Mouse (Mus musculus): Measurements from ENCODE around the gene Tmem132b. TPM values are rescaled to one million over a fixed set of nuclear protein-coding genes. Genes with fewer than 3 reads are reported as not detected.

Tmem132b gene
- polyA plus RNA-seq, 1 experiment from 2014 or later = 0.64 TPM

DNA sequence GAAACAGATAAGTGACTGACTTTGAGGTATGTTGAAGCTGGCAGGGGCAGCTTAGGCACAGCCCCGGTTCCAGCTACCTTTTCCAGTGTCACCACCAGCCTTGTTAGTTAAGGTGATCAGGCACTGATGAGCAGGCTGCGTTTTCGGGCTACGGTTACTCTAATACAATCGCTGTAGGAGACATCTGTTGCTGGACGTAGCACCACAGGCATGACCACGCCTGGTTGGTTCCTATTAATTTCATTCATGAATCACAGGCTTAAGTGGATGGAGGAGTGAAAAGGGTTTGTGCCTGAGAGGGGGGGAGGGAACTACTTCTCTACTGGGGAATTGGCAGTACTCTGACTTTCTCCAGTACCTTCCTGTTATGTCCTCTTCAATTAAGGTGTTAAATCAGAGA lies 271.2 kb downstream of the Tmem132b start:
- no peak overlapping the region for H3K9ac ChIP-seq
- no peaks in the 10 kb centered on the region for H3K4me1 ChIP-seq
- WGBS = 84% methylated on average over 7 of the region's 7 CpGs
- H3K27ac ChIP-seq = no peak overlapping the region
- H3K4me2 ChIP-seq (replicated peaks) = no peak overlapping the region
- H3K9me3 ChIP-seq = no peaks in the 10 kb centered on the region
- H3K36me3 ChIP-seq = no peaks in the 10 kb centered on the region
- no peak for ATAC-seq (ENCODE audit: insufficient number of reproducible peaks, insufficient read depth, low FRiP score, low TSS enrichment)
- no peak overlapping the region for H3K4me3 ChIP-seq
- no peaks in the 10 kb centered on the region for H3K27me3 ChIP-seq

DNA sequence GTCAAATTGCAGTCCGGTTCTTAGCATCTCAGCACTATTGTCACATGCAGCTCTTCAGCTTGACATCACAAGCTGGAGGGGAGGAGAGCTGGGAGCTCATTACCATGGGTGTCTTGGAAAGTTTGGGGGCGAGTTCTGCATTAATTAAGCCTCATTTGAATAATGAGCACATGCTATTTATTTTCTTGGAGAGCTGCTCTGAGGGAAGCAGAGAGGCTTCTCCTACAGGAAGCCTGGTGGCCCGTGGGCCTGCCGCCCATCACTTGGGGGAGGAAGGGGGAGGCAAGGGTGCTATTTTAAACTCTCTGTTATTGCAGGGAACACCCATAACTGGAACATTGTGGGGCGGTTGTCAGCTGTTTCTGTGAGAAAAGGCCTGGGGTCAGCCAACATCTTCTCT lies 273.8 kb downstream of the Tmem132b start:
- 60% methylated on average over 5 of the region's 5 CpGs for WGBS
- no peak overlapping the region for H3K4me2 ChIP-seq (replicated peaks)
- no peaks in the 10 kb centered on the region for H3K27me3 ChIP-seq
- H3K4me3 ChIP-seq = no peak overlapping the region
- H3K36me3 ChIP-seq = no peaks in the 10 kb centered on the region
- no peak for ATAC-seq (ENCODE audit: insufficient number of reproducible peaks, insufficient read depth, low FRiP score, low TSS enrichment)
- no peak overlapping the region for H3K9ac ChIP-seq
- H3K4me1 ChIP-seq = no peaks in the 10 kb centered on the region
- no peak overlapping the region for H3K27ac ChIP-seq
- no peaks in the 10 kb centered on the region for H3K9me3 ChIP-seq

DNA sequence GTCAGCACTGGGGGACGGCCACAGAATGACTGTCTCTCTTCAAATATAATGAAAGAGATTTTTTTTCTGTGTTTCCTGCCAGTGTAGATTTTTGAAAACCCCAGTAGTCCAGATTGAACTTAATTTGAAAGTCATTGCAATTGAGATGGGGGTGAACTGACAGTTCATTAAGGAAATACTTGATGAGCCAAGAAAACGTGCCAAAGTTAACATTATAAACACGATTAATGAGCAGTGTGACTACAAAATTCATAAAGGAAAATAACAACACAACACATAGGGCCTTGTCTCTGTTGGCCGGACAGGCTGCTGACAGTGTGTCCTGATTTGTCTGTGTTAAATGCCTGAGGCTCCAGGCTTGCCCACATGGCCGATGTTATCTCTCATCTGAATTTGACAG lies 276.3 kb downstream of the Tmem132b start:
- Histone ChIP-seq H3K4me3 (no peak overlapping the region), H3K4me1 (no peaks in the 10 kb centered on the region), H3K9ac (no peak overlapping the region), H3K36me3 (no peaks in the 10 kb centered on the region), H3K9me3 (no peaks in the 10 kb centered on the region), H3K27ac (no peak overlapping the region), H3K4me2 (replicated peaks) (no peak overlapping the region), H3K27me3 (no peaks in the 10 kb centered on the region)
- WGBS = 85% methylated on average over 5 of the region's 5 CpGs
- ATAC-seq (ENCODE audit: insufficient number of reproducible peaks, insufficient read depth, low FRiP score, low TSS enrichment) = no peak

DNA sequence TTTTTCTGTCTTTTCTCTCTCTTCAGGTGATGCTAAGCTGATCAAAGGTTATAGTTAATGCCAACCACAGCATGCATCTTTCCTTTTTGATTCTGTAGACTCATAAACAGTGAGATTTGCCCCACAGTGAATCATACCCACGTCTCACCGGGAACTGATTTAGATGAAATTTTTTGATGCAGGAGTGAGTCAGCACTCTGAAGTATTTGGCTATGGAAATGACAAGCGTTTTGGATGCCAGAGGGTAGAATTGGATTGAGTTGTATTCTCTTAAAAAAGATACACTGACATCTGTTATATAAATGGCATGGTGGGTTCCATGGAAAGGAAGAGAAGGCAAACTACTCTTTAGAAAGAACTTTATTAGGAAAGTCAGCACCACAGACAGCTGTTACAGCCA lies 297.8 kb downstream of the Tmem132b start:
- no peaks in the 10 kb centered on the region for H3K4me1 ChIP-seq
- WGBS = 81% methylated on average over 3 of the region's 3 CpGs
- no peaks in the 10 kb centered on the region for H3K9me3 ChIP-seq
- no peaks in the 10 kb centered on the region for H3K36me3 ChIP-seq
- H3K27ac ChIP-seq = no peak overlapping the region
- no peak for ATAC-seq (ENCODE audit: insufficient number of reproducible peaks, insufficient read depth, low FRiP score, low TSS enrichment)
- H3K4me3 ChIP-seq = no peak overlapping the region
- no peak overlapping the region for H3K9ac ChIP-seq
- H3K4me2 ChIP-seq (replicated peaks) = no peak overlapping the region
- H3K27me3 ChIP-seq = no peaks in the 10 kb centered on the region

DNA sequence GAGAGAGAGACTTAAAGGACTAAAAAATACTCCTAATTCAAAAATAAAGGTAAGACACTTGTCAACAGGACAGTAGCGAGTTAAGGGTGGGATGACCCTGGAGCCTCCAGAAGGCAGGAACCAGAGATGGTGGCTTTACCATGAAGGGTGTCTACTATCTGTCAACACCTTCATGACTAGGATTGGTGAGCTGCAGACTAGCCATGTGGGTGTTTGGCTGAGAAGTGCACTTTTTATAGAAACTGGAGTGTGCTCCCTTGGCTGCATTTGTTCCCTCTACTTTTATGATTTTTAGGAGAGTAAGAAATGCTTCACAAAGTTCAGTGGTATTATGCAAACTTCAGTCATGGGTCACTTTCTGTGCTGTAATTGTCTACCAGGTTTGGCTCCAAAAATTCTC lies 304.3 kb downstream of the Tmem132b start:
- Histone ChIP-seq H3K27me3 (no peaks in the 10 kb centered on the region), H3K9me3 (no peaks in the 10 kb centered on the region), H3K4me2 (replicated peaks) (no peak overlapping the region), H3K27ac (no peak overlapping the region), H3K9ac (no peak overlapping the region), H3K4me1 (no peaks in the 10 kb centered on the region), H3K4me3 (no peak overlapping the region), H3K36me3 (no peaks in the 10 kb centered on the region)
- ATAC-seq (ENCODE audit: insufficient number of reproducible peaks, insufficient read depth, low FRiP score, low TSS enrichment) = no peak
- WGBS = 82% methylated on average over 1 of the region's 1 CpGs

DNA sequence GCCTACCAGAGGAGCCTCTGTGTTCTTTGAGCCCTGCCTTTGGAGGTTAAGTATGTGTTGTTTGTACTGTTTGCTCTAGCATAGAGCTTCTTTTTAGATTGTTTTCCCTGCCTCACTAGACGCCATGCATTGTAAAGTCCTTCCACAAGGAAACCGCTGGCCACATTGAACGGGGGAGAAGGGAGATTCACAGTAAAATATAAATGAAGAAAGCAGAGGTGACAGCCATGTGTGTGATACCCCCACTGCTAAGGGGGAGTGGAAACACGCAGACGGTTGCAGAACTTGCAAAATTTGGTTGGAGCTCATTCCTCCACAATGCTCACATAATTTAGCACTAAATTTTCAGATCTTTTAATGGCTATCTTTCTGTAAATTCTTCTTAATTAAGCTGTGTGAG lies 305.2 kb downstream of the Tmem132b start:
- Histone ChIP-seq H3K27me3 (no peaks in the 10 kb centered on the region), H3K4me2 (replicated peaks) (no peak overlapping the region), H3K9ac (no peak overlapping the region), H3K36me3 (no peaks in the 10 kb centered on the region), H3K4me1 (no peaks in the 10 kb centered on the region), H3K27ac (no peak overlapping the region), H3K4me3 (no peak overlapping the region), H3K9me3 (no peaks in the 10 kb centered on the region)
- WGBS = 82% methylated on average over 5 of the region's 5 CpGs
- no peak for ATAC-seq (ENCODE audit: insufficient number of reproducible peaks, insufficient read depth, low FRiP score, low TSS enrichment)

Other genes starting within 250 kb of the Tmem132b start
- gene Scarb1, start 190.7 kb upstream of the Tmem132b start, polyA plus RNA-seq (2016; fragmentation: Nextera tagmentation; extraction: Ambion mirVana) = 38.8 and 40.6 TPM in 2 replicates
- gene Gm10382, start 142.5 kb upstream of the Tmem132b start, polyA plus RNA-seq (2016; fragmentation: Nextera tagmentation; extraction: Ambion mirVana) = 0.31 TPM in 2 replicates
- 1,075 and 1,101 TPM in 2 replicates for gene Ubc, start 141.6 kb upstream of the Tmem132b start, polyA plus RNA-seq (2016; fragmentation: Nextera tagmentation; extraction: Ambion mirVana)
- 17.0 and 17.7 TPM in 2 replicates for gene Dhx37, start 97.7 kb upstream of the Tmem132b start, polyA plus RNA-seq (2016; fragmentation: Nextera tagmentation; extraction: Ambion mirVana)
- 39.4 and 42.2 TPM in 2 replicates for gene Bri3bp, start 90.2 kb upstream of the Tmem132b start, polyA plus RNA-seq (2016; fragmentation: Nextera tagmentation; extraction: Ambion mirVana)
- gene Aacs, start 56.0 kb upstream of the Tmem132b start, polyA plus RNA-seq (2016; fragmentation: Nextera tagmentation; extraction: Ambion mirVana) = 41.5 and 42.5 TPM in 2 replicates

All from embryonic facial prominence, embryonic 12.5 days (tissue).